Mouse (Mus musculus) thymus, postnatal 14 days (tissue): Measurements from ENCODE around the gene Zc3hav1.
"Not testable (repeated sequence)": the region's sequence is repeated elsewhere in the genome, so short reads cannot be mapped to it uniquely, and the experiment has no call there.

ENCODE experiments used
- DNase-seq: peaks from one replicate; pipeline ENCODE4 v3.0.0; 2021

Zc3hav1 gene

GRCm38 (mm10) chr6:38353811-38354722 is at the start of gene Zc3hav1:
TSS of gene Zc3hav1 (minus strand) at chr6:38354603.
- DNase-seq, result peak; percentile 91

GRCm38 (mm10) chr6:38389671-38390070 is 35.3 kb upstream of the Zc3hav1 start:
- DNase-seq, result peak; percentile 39

- DNase-seq, result peak; percentile 86
Measured at GRCm38 (mm10) chr6:38381129-38381771, 26.8 kb upstream of the Zc3hav1 start, which contains the start of gene Ttc26. TSS of gene Ttc26 (plus strand) at chr6:38381469.

- no peak for DNase-seq
Measured at GRCm38 (mm10) chr6:38380764-38381128, 26.3 kb upstream of the Zc3hav1 start.

- no peak for DNase-seq
Measured at GRCm38 (mm10) chr6:38374271-38374670, 19.9 kb upstream of the Zc3hav1 start.

GRCm38 (mm10) chr6:38369945-38370344 is 15.5 kb upstream of the Zc3hav1 start:
- no peak for DNase-seq

GRCm38 (mm10) chr6:38364121-38364520 is 9.7 kb upstream of the Zc3hav1 start:
- no peak for DNase-seq

GRCm38 (mm10) chr6:38363370-38363769 is 9.0 kb upstream of the Zc3hav1 start:
- DNase-seq, result no peak

- DNase-seq, result no peak
Measured at GRCm38 (mm10) chr6:38361937-38362336, 7.5 kb upstream of the Zc3hav1 start.

GRCm38 (mm10) chr6:38361065-38361464 is 6.7 kb upstream of the Zc3hav1 start:
- DNase-seq, result no peak

- DNase-seq, result peak; percentile 56
Measured at GRCm38 (mm10) chr6:38359736-38360499, 5.5 kb upstream of the Zc3hav1 start.

- not testable (repeated sequence) for DNase-seq
Measured at GRCm38 (mm10) chr6:38359044-38359735, 4.8 kb upstream of the Zc3hav1 start.

- no peak for DNase-seq
Measured at GRCm38 (mm10) chr6:38358253-38359027, 4.0 kb upstream of the Zc3hav1 start.

- no peak for DNase-seq
Measured at GRCm38 (mm10) chr6:38357603-38358252, 3.3 kb upstream of the Zc3hav1 start.

- not testable (repeated sequence) for DNase-seq
Measured at GRCm38 (mm10) chr6:38356661-38357433, 2.4 kb upstream of the Zc3hav1 start.

- no peak for DNase-seq
Measured at GRCm38 (mm10) chr6:38355862-38356261, 1.5 kb upstream of the Zc3hav1 start.

- DNase-seq, result no peak
Measured at GRCm38 (mm10) chr6:38355354-38355823, 986 bp upstream of the Zc3hav1 start.

- no peak for DNase-seq
Measured at GRCm38 (mm10) chr6:38354723-38355353, 435 bp upstream of the Zc3hav1 start.

GRCm38 (mm10) chr6:38353181-38353580 is 1.2 kb downstream of the Zc3hav1 start:
- peak; percentile 15 for DNase-seq

GRCm38 (mm10) chr6:38352451-38352850 is 2.0 kb downstream of the Zc3hav1 start:
- peak; percentile 46 for DNase-seq
